Mouse (Mus musculus) erythroblast, embryonic 14.5 days (primary cell): Measurements from ENCODE around the gene Thsd7a.

ENCODE experiments used
- GATA1 ChIP-seq: IDR thresholded peaks from 2 replicates; pipeline ENCODE4 v1.6.1; 2012; ENCODE audit warnings: low read length, inconsistent platforms, mixed read lengths
- TAL1 ChIP-seq: IDR thresholded peaks from 3 replicates; pipeline ENCODE4 v1.6.1; 2012; ENCODE audit warnings: low read length, inconsistent platforms, mixed read lengths

DNA sequence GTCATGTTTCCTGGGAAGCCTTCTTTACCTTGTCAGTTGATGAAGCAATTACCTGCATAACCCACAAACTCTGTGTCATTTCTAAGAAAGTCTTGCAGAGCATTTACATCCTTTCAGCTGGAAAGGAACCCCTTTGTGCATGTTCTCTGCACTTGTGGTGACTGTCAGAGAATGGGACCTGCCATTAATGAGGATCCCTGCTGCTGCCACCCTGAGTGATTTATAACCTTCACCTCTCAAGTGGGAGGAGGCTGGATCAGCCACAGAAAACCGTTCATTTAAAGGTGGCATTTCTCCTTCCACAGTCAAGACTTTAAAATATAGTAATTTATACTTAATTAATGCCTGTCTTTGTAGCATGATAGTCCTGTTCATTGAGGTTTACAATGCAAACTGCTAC, 99.6 kb downstream of the Thsd7a start:
- no peak for TF ChIP-seq TAL1
- no peak for TF ChIP-seq GATA1
